Mouse (Mus musculus) CH12.LX (cell line): ENCODE measurements around the gene Tmem229b. TPM values are rescaled to one million over a fixed set of nuclear protein-coding genes. Genes with fewer than 3 reads are reported as not detected.
A peak's percentile ranks its signal among the peaks of the same experiment; 100 is the strongest.

Source experiments
- DNase-seq: peaks from one replicate; pipeline ENCODE4 v3.0.0-alpha.2; 2013; ENCODE audit errors: extremely low read depth
- H3K27ac ChIP-seq: 2 replicates; pipeline ENCODE4 v1.5.1; 2012; ENCODE audit warnings: low read depth, mild to moderate bottlenecking, control low read depth, moderate library complexity; ENCODE audit not compliant: insufficient read depth
- H3K27me3 ChIP-seq: replicated peaks from 2 replicates; pipeline ENCODE3; 2012; ENCODE audit warnings: inconsistent platforms
- H3K36me3 ChIP-seq, 2 experiments: replicated peaks in 1 of 2; 2 replicates each; pipeline versions ENCODE3 to v1.6.1; 2012; ENCODE audit warnings: inconsistent platforms in 1 of 2, low read length in 1 of 2, mild to moderate bottlenecking in 1 of 2, mixed read lengths in 1 of 2, moderate library complexity in 1 of 2; ENCODE audit not compliant: control insufficient read depth in 1 of 2, insufficient read depth in 1 of 2
- H3K4me1 ChIP-seq, 2 experiments: 2 replicates each; pipeline ENCODE4 v1.6.1; 2012; ENCODE audit warnings: inconsistent platforms in 1 of 2, moderate library complexity in 1 of 2; ENCODE audit not compliant: insufficient read depth in 2 of 2, control insufficient read depth in 1 of 2
- H3K4me2 ChIP-seq: 2 replicates; pipeline ENCODE4 v1.6.1; 2012; ENCODE audit warnings: low read depth, mild to moderate bottlenecking, control low read depth; ENCODE audit not compliant: poor library complexity, insufficient read depth, severe bottlenecking
- H3K4me3 ChIP-seq, 3 experiments: fragments of 150-350 bp in 1 of 3; sonication (generic) in 1 of 3; replicated peaks in 1 of 3; 2 replicates each; pipeline versions ENCODE3 to v1.5.1; 2011 to 2012; ENCODE audit warnings: low read depth in 2 of 3, low read length in 2 of 3, mild to moderate bottlenecking in 2 of 3, moderate library complexity in 2 of 3, control low read depth in 1 of 3, improper control_type of control experiment in 1 of 3, inconsistent platforms in 1 of 3, mixed read lengths in 1 of 3; ENCODE audit not compliant: poor library complexity in 1 of 3
- H3K79me2 ChIP-seq: replicated peaks from 2 replicates; pipeline ENCODE4 v1.6.1; 2012; ENCODE audit warnings: mild to moderate bottlenecking, moderate library complexity; ENCODE audit not compliant: control insufficient read depth, poor library complexity, insufficient read depth, severe bottlenecking; ENCODE audit errors: extremely low read depth
- H3K9ac ChIP-seq: 2 replicates; pipeline ENCODE4 v1.6.1; 2012; ENCODE audit warnings: low read depth, mild to moderate bottlenecking, control low read depth, moderate library complexity; ENCODE audit not compliant: insufficient read depth
- H3K9me3 ChIP-seq: replicated peaks from 2 replicates; pipeline ENCODE3; 2012; ENCODE audit warnings: low read length, inconsistent platforms, mixed read lengths
- BHLHE40 ChIP-seq: IDR thresholded peaks from 2 replicates; pipeline ENCODE4 v1.6.1; 2011; ENCODE audit warnings: mild to moderate bottlenecking, low read depth, low read length, improper control_type of control experiment
- CHD1 ChIP-seq: IDR thresholded peaks from 2 replicates; pipeline ENCODE4 v1.6.1; 2012; ENCODE audit warnings: low read depth, low read length, improper control_type of control experiment, inconsistent platforms
- CTCF ChIP-seq, 2 experiments: IDR thresholded peaks in 1 of 2; conservative IDR thresholded peaks in 1 of 2; 2 replicates each; pipeline ENCODE4 v1.5.1; 2011 to 2012; ENCODE audit warnings: low read depth in 2 of 2, low read length in 2 of 2, improper control_type of control experiment in 1 of 2, inconsistent platforms in 1 of 2, mild to moderate bottlenecking in 1 of 2, moderate library complexity in 1 of 2
- EP300 ChIP-seq: IDR thresholded peaks from 2 replicates; pipeline ENCODE4 v1.6.1; 2011; ENCODE audit warnings: low read length, improper control_type of control experiment
- ETS1 ChIP-seq: conservative IDR thresholded peaks from 2 replicates; pipeline ENCODE4 v1.6.1; 2012; ENCODE audit warnings: low read depth, mild to moderate bottlenecking, inconsistent platforms, low read length, improper control_type of control experiment, moderate library complexity
- IRF4 ChIP-seq: IDR thresholded peaks from 2 replicates; pipeline ENCODE4 v1.6.1; 2014; ENCODE audit warnings: low read depth, mild to moderate bottlenecking, inconsistent platforms, low read length, improper control_type of control experiment
- JUN ChIP-seq: IDR thresholded peaks from 2 replicates; pipeline ENCODE4 v1.6.1; 2011; ENCODE audit warnings: low read depth, mild to moderate bottlenecking, low read length, improper control_type of control experiment, moderate library complexity; ENCODE audit not compliant: insufficient read depth
- JUND ChIP-seq: conservative IDR thresholded peaks from 2 replicates; pipeline ENCODE4 v1.6.1; 2011; ENCODE audit warnings: low read depth, low read length, improper control_type of control experiment
- MEF2A ChIP-seq: IDR thresholded peaks from 2 replicates; pipeline ENCODE4 v1.6.1; 2014; ENCODE audit warnings: low read depth, mild to moderate bottlenecking, inconsistent platforms, low read length, improper control_type of control experiment, borderline replicate concordance
- MYC ChIP-seq: IDR thresholded peaks from 2 replicates; pipeline ENCODE4 v1.6.1; 2011; ENCODE audit warnings: low read depth, mild to moderate bottlenecking, improper control_type of control experiment, low read length
- POLR2AphosphoS2 ChIP-seq: IDR thresholded peaks from 2 replicates; pipeline ENCODE4 v1.6.1; 2011; ENCODE audit warnings: low read depth, low read length, improper control_type of control experiment
- TBP ChIP-seq: conservative IDR thresholded peaks from 2 replicates; pipeline ENCODE4 v1.6.1; 2011; ENCODE audit warnings: low read depth, low read length, improper control_type of control experiment
- TCF12 ChIP-seq: IDR thresholded peaks from 2 replicates; pipeline ENCODE4 v1.6.1; 2014; ENCODE audit warnings: low read depth, mild to moderate bottlenecking, inconsistent platforms, low read length, improper control_type of control experiment
- ZC3H11A ChIP-seq: IDR thresholded peaks from 2 replicates; pipeline ENCODE4 v1.6.1; 2012; ENCODE audit warnings: low read depth, mild to moderate bottlenecking, inconsistent platforms, low read length, improper control_type of control experiment
- ZNF384 ChIP-seq: IDR thresholded peaks from 2 replicates; pipeline ENCODE4 v1.6.1; 2012; ENCODE audit warnings: low read depth, low read length, improper control_type of control experiment, inconsistent platforms
- dilution Hi-C: fragments of 300-500 bp; cut with MboI; formaldehyde crosslinking; loops from 2 replicates; pipeline ENCODE4 v1.14.3; 2020; ENCODE audit warnings: low sequenced_read_pairs; ENCODE audit not compliant: extremely low pct_unique_long_range_greater_than_20kb, extremely low pct_ligation_motif_present
- in situ Hi-C: fragments of 300-500 bp; cut with MboI; formaldehyde crosslinking; loops from 3 replicates; pipeline ENCODE4 v1.14.3; 2019; ENCODE audit warnings: low sequenced_read_pairs, low pct_ligation_motif_present, low pct_unique_long_range_greater_than_20kb, mixed read lengths
- polyA plus RNA-seq: library from polyadenylated mRNA; unstranded; fragments of >175 nt; gene quantifications from 2 replicates; pipeline ENCODE4 v1.2.1, GENCODE M21; 2012; ENCODE audit warnings: low read depth; ENCODE audit not compliant: insufficient read length
- total RNA-seq, 2 experiments: library from RNA; depleted of rRNA; stranded (reverse); fragments of 300-350 nt in 1 of 2; fragments of >200 nt in 1 of 2; gene quantifications; 2 replicates each; pipeline ENCODE4 v1.2.3; 2012 to 2014

Tmem229b gene
- total and polyA plus RNA-seq, 3 experiments, result 41.7 to 129 (median 66.5) TPM

GRCm38 (mm10) chr12:78936494-78936893 lies 70.9 kb downstream of the Tmem229b start:
- no peak for DNase-seq
- dilution Hi-C loops (no loop called here), in situ Hi-C loops (no loop called here)
- H3K9me3 ChIP-seq, result no peaks in the 10 kb centered on the region
- H3K4me1 ChIP-seq, result peaks cover 8 to 12% of the 10 kb centered on the region in 2 experiments
- no peak overlapping the region for H3K4me2 ChIP-seq
- no peak overlapping the region for H3K4me3 ChIP-seq
- no peak overlapping the region for H3K9ac ChIP-seq
- no peaks in the 10 kb centered on the region for H3K36me3 ChIP-seq
- H3K27ac ChIP-seq, result no peak overlapping the region
- TF ChIP-seq CTCF (conservative IDR thresholded peaks at IDR 0.05 in 1 of 2, IDR thresholded peaks at IDR 0.05 in 1 of 2; ENCODE audit: low read depth in 2 of 2, low read length in 2 of 2), result no peak
- TF ChIP-seq TBP, result no peak
- no peak for TF ChIP-seq ZC3H11A
- no peak for TF ChIP-seq POLR2AphosphoS2
- no peak for TF ChIP-seq MYC
- H3K79me2 ChIP-seq, result no peaks in the 10 kb centered on the region
- no peaks in the 10 kb centered on the region for H3K27me3 ChIP-seq

DNA sequence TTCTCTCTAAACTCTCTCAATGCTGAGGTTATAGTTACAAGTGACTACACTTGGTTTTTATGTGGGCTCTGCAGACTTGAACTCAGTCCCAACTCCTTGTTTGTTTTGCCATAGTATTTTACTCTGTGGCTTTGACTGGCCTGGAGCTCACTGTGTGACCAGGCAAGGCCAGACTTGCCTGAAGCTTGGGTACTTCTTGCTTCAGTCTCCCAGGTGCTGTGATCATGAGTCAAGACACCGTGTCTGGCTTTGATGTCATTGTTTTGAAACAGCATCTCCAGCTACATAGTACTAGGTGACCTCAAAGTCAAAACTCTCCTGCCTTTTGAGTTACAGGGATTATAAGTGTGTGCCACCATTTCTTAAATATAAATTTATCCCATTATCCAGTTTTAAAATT lies 77.5 kb downstream of the Tmem229b start:
- peak; percentile 97 for TF ChIP-seq CHD1
- peak; percentile 68 for TF ChIP-seq ETS1
- no peak for TF ChIP-seq TBP
- no peak; the same call in 1 of the 2 replicates for TF ChIP-seq JUND
- peak; percentile 69; the same call in 1 of the 2 replicates for TF ChIP-seq EP300
- peak; percentile 92 for TF ChIP-seq MEF2A
- TF ChIP-seq ZNF384, result peak; percentile 31; the same call in 1 of the 2 replicates
- peak; percentile 41; the same call in 1 of the 2 replicates for TF ChIP-seq BHLHE40
- peak; percentile 71 for TF ChIP-seq TCF12
- TF ChIP-seq JUN, result peak; percentile 45; the same call in 1 of the 2 replicates
- TF ChIP-seq ZC3H11A, result no peak
- peak; percentile 79 for TF ChIP-seq IRF4
- TF ChIP-seq, all 38 proteins: peak for 9
- no peaks in the 10 kb centered on the region for H3K79me2 ChIP-seq
- H3K36me3 ChIP-seq, result no peaks in the 10 kb centered on the region
- in situ Hi-C loops (no loop called here), dilution Hi-C loops (no loop called here)
- DNase-seq, result peak; percentile 69
- no peak overlapping the region for H3K27ac ChIP-seq
- no peak overlapping the region for H3K4me2 ChIP-seq
- H3K4me3 ChIP-seq, result no peak overlapping the region
- no peak overlapping the region for H3K9ac ChIP-seq
- H3K4me1 ChIP-seq, result peaks cover 22 to 48% of the 10 kb centered on the region in 2 experiments
- H3K27me3 ChIP-seq, result no peaks in the 10 kb centered on the region
- H3K9me3 ChIP-seq, result no peaks in the 10 kb centered on the region
